Mouse (Mus musculus) hindbrain, embryonic 15.5 days (tissue): Measurements from ENCODE around the gene Mcrip2. TPM values are rescaled to one million over a fixed set of nuclear protein-coding genes. Genes with fewer than 3 reads are reported as not detected.

Source experiments
- ATAC-seq: fragments of 200-750 bp; cut with Nextera tagmentation; 2 replicates; pipeline ENCODE4 v1.8.0; 2017; ENCODE audit warnings: low read depth, moderate number of reproducible peaks, moderate TSS enrichment; ENCODE audit not compliant: low FRiP score
- H3K27ac ChIP-seq: fragments of 300-500 bp; sonication (generic); replicated peaks from 2 replicates; pipeline ENCODE4 v1.5.1; 2015; ENCODE audit warnings: mild to moderate bottlenecking, inconsistent platforms
- H3K27me3 ChIP-seq: fragments of 300-500 bp; sonication (generic); 2 replicates; pipeline ENCODE4 v1.6.1; 2015; ENCODE audit warnings: control low read depth, inconsistent platforms
- H3K36me3 ChIP-seq: fragments of 300-500 bp; sonication (generic); 2 replicates; pipeline ENCODE4 v1.6.1; 2015; ENCODE audit warnings: control low read depth, inconsistent platforms
- H3K4me1 ChIP-seq: fragments of 300-500 bp; sonication (generic); replicated peaks from 2 replicates; pipeline ENCODE4 v1.6.1; 2015; ENCODE audit warnings: control low read depth, inconsistent platforms
- H3K4me2 ChIP-seq: fragments of 300-500 bp; sonication (generic); 2 replicates; pipeline ENCODE4 v1.6.1; 2015; ENCODE audit warnings: moderate library complexity, mild to moderate bottlenecking, inconsistent platforms
- H3K4me3 ChIP-seq: fragments of 300-500 bp; sonication (generic); 2 replicates; pipeline ENCODE4 v1.5.1; 2015; ENCODE audit warnings: mild to moderate bottlenecking, inconsistent platforms
- H3K9ac ChIP-seq: fragments of 300-500 bp; sonication (generic); 2 replicates; pipeline ENCODE4 v1.6.1; 2015; ENCODE audit warnings: inconsistent platforms
- H3K9me3 ChIP-seq: fragments of 300-500 bp; sonication (generic); 2 replicates; pipeline ENCODE4 v1.6.1; 2016; ENCODE audit warnings: control low read depth, inconsistent platforms
- WGBS: fragments of 180-500 bp; shearing (Covaris S2); methylation state at CpG from one replicate; pipeline ENCODE4 v1.1.7; 2015; 5-methylcytosine and 5-hydroxymethylcytosine counted together
- polyA plus RNA-seq: library from polyadenylated mRNA; unstranded; fragments of >200 nt; fragmentation: Nextera tagmentation; extraction: Ambion mirVana; gene quantifications from 2 replicates; pipeline ENCODE4 v1.2.1, GENCODE M21; 2015

Gene Mcrip2
- polyA plus RNA-seq, 1 experiment from 2014 or later, result 27.0 TPM

GRCm38 (mm10) chr17:25829558-25830017 lies 39.0 kb downstream of the Mcrip2 start:
- Histone ChIP-seq H3K4me1 (peaks cover 84% of the 10 kb centered on the region), H3K4me3 (peak overlapping the region; percentile 69), H3K9me3 (no peaks in the 10 kb centered on the region), H3K9ac (peak overlapping the region; percentile 85), H3K27me3 (no peaks in the 10 kb centered on the region), H3K36me3 (peaks cover 28% of the 10 kb centered on the region), H3K27ac (peak overlapping the region; percentile 92), H3K4me2 (peak overlapping the region; percentile 92)
- ATAC-seq, result no peak
- WGBS, result 38% methylated on average over 8 of the region's 8 CpGs

GRCm38 (mm10) chr17:25828712-25829557 lies 39.6 kb downstream of the Mcrip2 start, which contains the start of gene Jmjd8:
Jmjd8 (plus strand) TSS chr17:25828867.
- peak within 1 kb of the TSS; percentile 92 for H3K27ac ChIP-seq
- H3K4me2 ChIP-seq, result peak within 1 kb of the TSS; percentile 92
- H3K9ac ChIP-seq, result peak within 1 kb of the TSS; percentile 85
- H3K4me1 ChIP-seq, result peaks cover 84% of the 10 kb centered on the region
- no peaks in the 10 kb centered on the region for H3K27me3 ChIP-seq
- peak within 1 kb of the TSS; percentile 69 for H3K4me3 ChIP-seq
- WGBS, result 1% methylated on average over 32 of the region's 32 CpGs
- peaks cover 28% of the 10 kb centered on the region for H3K36me3 ChIP-seq
- H3K9me3 ChIP-seq, result no peaks in the 10 kb centered on the region
- peak; percentile 60 for ATAC-seq

DNA sequence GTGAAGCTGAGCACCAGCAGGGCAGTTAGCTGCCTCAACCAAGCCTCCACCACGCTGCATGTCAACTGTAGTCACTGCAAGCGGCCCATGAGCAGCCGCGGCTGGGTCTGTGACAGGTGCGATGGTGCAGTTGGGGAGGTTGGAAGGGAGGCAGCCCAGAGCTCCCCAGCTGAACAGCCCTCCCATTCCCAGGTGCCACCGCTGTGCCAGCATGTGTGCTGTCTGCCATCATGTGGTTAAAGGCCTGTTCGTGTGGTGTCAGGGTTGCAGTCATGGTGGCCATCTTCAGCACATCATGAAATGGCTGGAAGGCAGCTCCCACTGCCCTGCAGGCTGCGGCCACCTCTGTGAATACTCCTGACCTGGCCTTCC lies 40.4 kb downstream of the Mcrip2 start:
- no peak; the same call in 1 of the 2 replicates for ATAC-seq

GRCm38 (mm10) chr17:25827546-25828222 lies 40.9 kb downstream of the Mcrip2 start:
- Histone ChIP-seq H3K27ac (peak overlapping the region; percentile 92; the same call in 1 of the 2 replicates), H3K4me1 (peaks cover 85% of the 10 kb centered on the region), H3K9me3 (no peaks in the 10 kb centered on the region), H3K4me2 (peak overlapping the region; percentile 92), H3K27me3 (no peaks in the 10 kb centered on the region), H3K9ac (no peak overlapping the region), H3K4me3 (no peak overlapping the region), H3K36me3 (peaks cover 28% of the 10 kb centered on the region)
- WGBS, result 85% methylated on average over 22 of the region's 22 CpGs
- ATAC-seq, result no peak

More for the DNA sequence above, 40.4 kb downstream of the Mcrip2 start:
- WGBS, result 86% methylated on average over 8 of the region's 8 CpGs
- Histone ChIP-seq H3K4me3 (peak overlapping the region; percentile 69), H3K4me1 (peaks cover 82% of the 10 kb centered on the region), H3K4me2 (peak overlapping the region; percentile 92), H3K36me3 (peaks cover 28% of the 10 kb centered on the region), H3K9ac (peak overlapping the region; percentile 85), H3K27ac (peak overlapping the region; percentile 92), H3K27me3 (no peaks in the 10 kb centered on the region), H3K9me3 (no peaks in the 10 kb centered on the region)

DNA sequence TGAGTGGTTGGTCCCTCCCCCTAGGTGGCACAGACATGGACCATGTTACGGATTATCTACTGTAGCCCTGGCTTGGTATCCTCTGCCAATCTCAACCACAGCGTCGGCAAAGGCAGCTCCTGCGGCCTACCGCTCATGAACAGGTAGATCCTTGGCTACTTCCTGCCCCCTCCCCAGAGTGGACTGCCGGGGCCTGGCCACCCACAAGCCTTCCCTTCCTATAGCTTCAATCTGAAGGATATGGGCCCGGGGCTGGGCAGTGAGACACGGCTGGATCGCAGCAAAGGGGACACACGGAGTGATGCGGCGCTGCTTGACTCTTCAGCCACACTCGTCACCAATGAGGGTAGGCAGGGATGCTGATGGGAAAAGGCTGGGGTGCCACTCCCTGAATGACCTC lies 41.6 kb downstream of the Mcrip2 start:
- no peak overlapping the region for H3K9ac ChIP-seq
- no peak overlapping the region for H3K4me2 ChIP-seq
- H3K4me3 ChIP-seq, result no peak overlapping the region
- 95% methylated on average over 13 of the region's 13 CpGs for WGBS
- no peak for ATAC-seq
- H3K27ac ChIP-seq, result no peak overlapping the region
- H3K9me3 ChIP-seq, result no peaks in the 10 kb centered on the region
- peaks cover 84% of the 10 kb centered on the region for H3K4me1 ChIP-seq
- H3K27me3 ChIP-seq, result no peaks in the 10 kb centered on the region
- H3K36me3 ChIP-seq, result peaks cover 28% of the 10 kb centered on the region

- peaks cover 75% of the 10 kb centered on the region for H3K4me1 ChIP-seq
- no peak overlapping the region for H3K9ac ChIP-seq
- 96% methylated on average over 27 of the region's 27 CpGs for WGBS
These were observed 42.5 kb downstream of the Mcrip2 start for GRCm38 (mm10) chr17:25825984-25826570.

GRCm38 (mm10) chr17:25825311-25825710 lies 43.3 kb downstream of the Mcrip2 start:
- 92% methylated on average over 6 of the region's 6 CpGs for WGBS
- Histone ChIP-seq H3K36me3 (peaks cover 16% of the 10 kb centered on the region), H3K4me2 (peak overlapping the region; percentile 91), H3K4me3 (no peak overlapping the region), H3K27ac (no peak overlapping the region), H3K9me3 (no peaks in the 10 kb centered on the region), H3K4me1 (peaks cover 67% of the 10 kb centered on the region), H3K9ac (no peak overlapping the region), H3K27me3 (no peaks in the 10 kb centered on the region)
- ATAC-seq, result no peak

More at GRCm38 (mm10) chr17:25825984-25826570, 42.5 kb downstream of the Mcrip2 start:
- no peak for ATAC-seq
- no peak overlapping the region for H3K4me2 ChIP-seq
- H3K27ac ChIP-seq, result no peak overlapping the region
- H3K9me3 ChIP-seq, result no peaks in the 10 kb centered on the region
- no peak overlapping the region for H3K4me3 ChIP-seq
- peaks cover 24% of the 10 kb centered on the region for H3K36me3 ChIP-seq
- no peaks in the 10 kb centered on the region for H3K27me3 ChIP-seq

- H3K4me1 ChIP-seq, result peaks cover 60% of the 10 kb centered on the region
- H3K27ac ChIP-seq, result no peak overlapping the region
- H3K4me2 ChIP-seq, result peak overlapping the region; percentile 91
- no peak for ATAC-seq
- no peaks in the 10 kb centered on the region for H3K9me3 ChIP-seq
- WGBS, result 81% methylated on average over 16 of the region's 17 CpGs
- H3K4me3 ChIP-seq, result peak overlapping the region; percentile 57
- peak overlapping the region; percentile 73 for H3K9ac ChIP-seq
- H3K36me3 ChIP-seq, result peaks cover 19% of the 10 kb centered on the region
- no peaks in the 10 kb centered on the region for H3K27me3 ChIP-seq
These were observed 44.0 kb downstream of the Mcrip2 start for GRCm38 (mm10) chr17:25824362-25825142.

- peaks cover 53% of the 10 kb centered on the region for H3K4me1 ChIP-seq
- H3K27me3 ChIP-seq, result no peaks in the 10 kb centered on the region; the same call in 1 of the 2 replicates
- peak within 1 kb of the TSS; percentile 57 for H3K4me3 ChIP-seq
- peak; percentile 55 for ATAC-seq
- H3K9ac ChIP-seq, result peak within 1 kb of the TSS; percentile 73
- peak within 1 kb of the TSS; percentile 91 for H3K4me2 ChIP-seq
- no peaks in the 10 kb centered on the region for H3K9me3 ChIP-seq
- H3K27ac ChIP-seq, result peak within 1 kb of the TSS; percentile 68
- H3K36me3 ChIP-seq, result peaks cover 22% of the 10 kb centered on the region
- WGBS, result under 1% methylated on average over 18 of the region's 18 CpGs
These were observed 45.1 kb downstream of the Mcrip2 start, which contains the start of gene Wdr24 for GRCm38 (mm10) chr17:25823452-25823851. Wdr24 (plus strand) TSS chr17:25823627.

GRCm38 (mm10) chr17:25818851-25819780 lies 49.4 kb downstream of the Mcrip2 start:
- no peak for ATAC-seq
- WGBS, result 10% methylated on average over 46 of the region's 46 CpGs

More at GRCm38 (mm10) chr17:25818851-25819780, 49.4 kb downstream of the Mcrip2 start:
- H3K27me3 ChIP-seq, result peaks cover 12% of the 10 kb centered on the region
- peaks cover 28% of the 10 kb centered on the region for H3K36me3 ChIP-seq
- no peak overlapping the region for H3K4me2 ChIP-seq
- H3K4me3 ChIP-seq, result no peak overlapping the region
- H3K9ac ChIP-seq, result no peak overlapping the region
- H3K4me1 ChIP-seq, result peaks cover 10% of the 10 kb centered on the region
- no peak overlapping the region for H3K27ac ChIP-seq
- H3K9me3 ChIP-seq, result no peaks in the 10 kb centered on the region
